Mouse (Mus musculus): Measurements from ENCODE around the gene Ano2.

DNA sequence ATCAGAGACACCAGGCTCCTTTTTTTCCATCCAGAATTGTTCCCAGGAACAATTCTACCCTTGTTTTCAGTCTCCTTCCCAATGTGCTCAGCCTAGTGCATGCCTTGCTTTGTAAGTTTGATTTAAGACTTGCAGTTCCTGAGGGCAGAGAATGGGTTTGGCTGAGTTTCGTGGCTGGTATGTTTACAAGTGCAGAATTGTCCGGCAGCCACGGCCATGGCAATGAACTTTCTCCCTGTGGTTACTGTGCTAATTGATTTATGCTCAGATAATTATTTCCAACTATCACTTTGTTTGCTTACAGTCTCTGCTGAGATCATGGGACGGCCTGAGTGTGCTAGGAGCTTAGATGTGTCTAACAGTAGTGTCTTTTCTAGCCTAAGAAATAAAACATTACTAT is 147.9 kb downstream of the Ano2 start:
- TF ChIP-seq CTCF (IDR thresholded peaks at IDR 0.05; ENCODE audit: low read depth) (no peak), EP300 (IDR thresholded peaks at IDR 0.05; ENCODE audit: low read depth) (no peak)

Measured in liver, embryonic 14.5 days (tissue).